Mouse (Mus musculus): ENCODE data around the gene Ano10. TPM values are rescaled to one million over a fixed set of nuclear protein-coding genes. Genes with fewer than 3 reads are reported as not detected.

Ano10 gene
- polyA plus RNA-seq, 1 experiment from 2014 or later = 32.6 TPM

GRCm38 (mm10) chr9:122204508-122204907, 89.7 kb downstream of the Ano10 start:
- no peak overlapping the region for H3K27ac ChIP-seq
- H3K9ac ChIP-seq (ENCODE audit: low read depth, low read length) = no peak overlapping the region
- H3K4me3 ChIP-seq (replicated peaks; ENCODE audit: low read depth, low read length) = no peak overlapping the region
- H3K36me3 ChIP-seq (ENCODE audit: insufficient read depth, low read length) = no peaks in the 10 kb centered on the region
- H3K4me2 ChIP-seq (ENCODE audit: low read length) = no peak overlapping the region
- no peaks in the 10 kb centered on the region for H3K9me3 ChIP-seq (replicated peaks; ENCODE audit: low read length)
- no peak for ATAC-seq (replicated peaks; ENCODE audit: low FRiP score, low read depth)
- peaks cover 4% of the 10 kb centered on the region; the same call in 1 of the 2 replicates for H3K4me1 ChIP-seq (replicated peaks; ENCODE audit: insufficient read depth, low read length)
- TF ChIP-seq CTCF (IDR thresholded peaks at IDR 0.05; ENCODE audit: low read depth) = peak; percentile 28; the same call in 1 of the 2 replicates
- WGBS = 69% methylated on average over 7 of the region's 7 CpGs
- no peaks in the 10 kb centered on the region for H3K27me3 ChIP-seq (ENCODE audit: insufficient read depth, low read length)
- peak; percentile 29 for DNase-seq (ENCODE audit: low spot score)

- H3K9ac ChIP-seq (ENCODE audit: low read depth, low read length) = no peak overlapping the region
- WGBS = 35% methylated on average over 6 of the region's 6 CpGs
- no peaks in the 10 kb centered on the region for H3K4me1 ChIP-seq (replicated peaks; ENCODE audit: insufficient read depth, low read length)
- no peaks in the 10 kb centered on the region for H3K36me3 ChIP-seq (ENCODE audit: insufficient read depth, low read length)
- ATAC-seq (replicated peaks; ENCODE audit: low FRiP score, low read depth) (no peak), DNase-seq (ENCODE audit: low spot score) (peak; percentile 52)
- no peak overlapping the region for H3K4me3 ChIP-seq (replicated peaks; ENCODE audit: low read depth, low read length)
- H3K9me3 ChIP-seq (replicated peaks; ENCODE audit: low read length) = no peaks in the 10 kb centered on the region
- H3K27me3 ChIP-seq (ENCODE audit: insufficient read depth, low read length) = no peaks in the 10 kb centered on the region
- no peak overlapping the region for H3K4me2 ChIP-seq (ENCODE audit: low read length)
- no peak overlapping the region for H3K27ac ChIP-seq
- peak; percentile 71 for TF ChIP-seq CTCF (IDR thresholded peaks at IDR 0.05; ENCODE audit: low read depth)
These were observed 95.0 kb downstream of the Ano10 start for GRCm38 (mm10) chr9:122199253-122199652.

DNA sequence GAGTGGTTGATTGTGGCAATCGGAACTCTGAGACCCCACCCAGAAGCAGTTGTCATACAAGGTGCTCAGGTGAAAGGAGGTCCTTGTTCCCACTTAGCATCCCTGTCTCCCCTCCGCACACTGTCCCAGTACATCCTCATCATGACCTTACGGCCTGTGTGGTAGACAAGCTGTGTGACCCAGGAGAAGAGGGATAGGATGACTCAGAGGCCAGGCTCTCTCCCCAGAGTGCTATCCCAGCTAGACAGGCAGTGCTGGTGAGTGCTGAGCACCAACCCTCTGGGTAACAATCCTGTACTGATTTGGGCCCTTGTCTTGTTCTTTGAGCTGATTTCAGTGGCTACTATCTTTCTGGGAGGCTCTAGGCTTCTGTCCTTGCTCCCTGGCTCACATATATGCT, 95.6 kb downstream of the Ano10 start:
- H3K27me3 ChIP-seq (ENCODE audit: insufficient read depth, low read length) = no peaks in the 10 kb centered on the region
- no peaks in the 10 kb centered on the region for H3K36me3 ChIP-seq (ENCODE audit: insufficient read depth, low read length)
- no peaks in the 10 kb centered on the region for H3K9me3 ChIP-seq (replicated peaks; ENCODE audit: low read length)
- ATAC-seq (replicated peaks; ENCODE audit: low FRiP score, low read depth) = no peak
- H3K4me2 ChIP-seq (ENCODE audit: low read length) = no peak overlapping the region
- no peak for TF ChIP-seq CTCF (IDR thresholded peaks at IDR 0.05; ENCODE audit: low read depth)
- DNase-seq (ENCODE audit: low spot score) = no peak
- WGBS = 82% methylated on average over 3 of the region's 3 CpGs
- H3K9ac ChIP-seq (ENCODE audit: low read depth, low read length) = no peak overlapping the region
- no peak overlapping the region for H3K27ac ChIP-seq
- H3K4me3 ChIP-seq (replicated peaks; ENCODE audit: low read depth, low read length) = no peak overlapping the region
- H3K4me1 ChIP-seq (replicated peaks; ENCODE audit: insufficient read depth, low read length) = no peaks in the 10 kb centered on the region

GRCm38 (mm10) chr9:122197021-122197420, 97.2 kb downstream of the Ano10 start:
- no peaks in the 10 kb centered on the region for H3K27me3 ChIP-seq (ENCODE audit: insufficient read depth, low read length)
- TF ChIP-seq CTCF (IDR thresholded peaks at IDR 0.05; ENCODE audit: low read depth) = no peak
- WGBS = 63% methylated on average over 5 of the region's 5 CpGs
- H3K4me1 ChIP-seq (replicated peaks; ENCODE audit: insufficient read depth, low read length) = no peaks in the 10 kb centered on the region
- DNase-seq (ENCODE audit: low spot score) = no peak
- no peak overlapping the region for H3K4me3 ChIP-seq (replicated peaks; ENCODE audit: low read depth, low read length)
- no peaks in the 10 kb centered on the region for H3K36me3 ChIP-seq (ENCODE audit: insufficient read depth, low read length)
- ATAC-seq (replicated peaks; ENCODE audit: low FRiP score, low read depth) = no peak
- H3K4me2 ChIP-seq (ENCODE audit: low read length) = no peak overlapping the region
- no peaks in the 10 kb centered on the region for H3K9me3 ChIP-seq (replicated peaks; ENCODE audit: low read length)
- 0 out of 2 replicates have a peak overlapping the region, but pooled peaks have one; percentile 15 for H3K27ac ChIP-seq
- H3K9ac ChIP-seq (ENCODE audit: low read depth, low read length) = no peak overlapping the region

DNA sequence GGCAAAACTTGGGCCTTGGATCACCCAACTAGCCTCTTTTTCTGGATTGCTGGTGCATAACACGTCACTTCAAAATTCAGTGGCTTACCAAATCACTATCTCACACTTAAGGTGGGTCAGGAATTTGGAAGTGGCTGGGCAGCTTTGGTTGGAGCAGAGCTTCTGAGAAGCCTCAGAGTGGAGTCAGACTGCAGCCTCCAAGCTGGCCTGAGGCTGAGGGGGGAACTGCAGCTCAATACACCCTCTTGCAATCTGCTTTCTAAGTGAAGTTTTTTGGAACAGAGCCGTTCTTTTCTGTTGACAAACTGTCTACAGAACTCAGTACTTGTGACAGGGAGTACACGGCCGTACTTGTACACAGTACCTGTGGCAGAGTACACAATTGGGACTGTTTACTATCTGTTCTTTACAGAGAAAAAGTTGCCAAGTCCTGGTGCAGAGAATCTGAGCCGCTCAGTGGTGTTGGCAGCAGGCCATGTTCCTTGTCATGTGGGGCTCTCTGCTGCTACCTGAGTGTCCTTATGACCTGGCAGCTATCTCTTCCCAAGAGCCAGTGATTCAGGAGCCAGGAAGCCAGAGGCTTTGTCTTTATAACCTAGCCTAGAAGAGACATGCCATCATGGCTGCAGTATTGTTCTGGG, 99.1 kb downstream of the Ano10 start:
- no peaks in the 10 kb centered on the region for H3K4me1 ChIP-seq (replicated peaks; ENCODE audit: insufficient read depth, low read length)
- DNase-seq (ENCODE audit: low spot score) = no peak
- TF ChIP-seq CTCF (IDR thresholded peaks at IDR 0.05; ENCODE audit: low read depth) = no peak
- H3K27ac ChIP-seq = no peak overlapping the region
- no peaks in the 10 kb centered on the region for H3K27me3 ChIP-seq (ENCODE audit: insufficient read depth, low read length)
- H3K9me3 ChIP-seq (replicated peaks; ENCODE audit: low read length) = no peaks in the 10 kb centered on the region
- no peak overlapping the region for H3K9ac ChIP-seq (ENCODE audit: low read depth, low read length)
- H3K4me2 ChIP-seq (ENCODE audit: low read length) = no peak overlapping the region
- 74% methylated on average over 5 of the region's 5 CpGs for WGBS
- H3K36me3 ChIP-seq (ENCODE audit: insufficient read depth, low read length) = no peaks in the 10 kb centered on the region
- H3K4me3 ChIP-seq (replicated peaks; ENCODE audit: low read depth, low read length) = no peak overlapping the region
- no peak for ATAC-seq (replicated peaks; ENCODE audit: low FRiP score, low read depth)

DNA sequence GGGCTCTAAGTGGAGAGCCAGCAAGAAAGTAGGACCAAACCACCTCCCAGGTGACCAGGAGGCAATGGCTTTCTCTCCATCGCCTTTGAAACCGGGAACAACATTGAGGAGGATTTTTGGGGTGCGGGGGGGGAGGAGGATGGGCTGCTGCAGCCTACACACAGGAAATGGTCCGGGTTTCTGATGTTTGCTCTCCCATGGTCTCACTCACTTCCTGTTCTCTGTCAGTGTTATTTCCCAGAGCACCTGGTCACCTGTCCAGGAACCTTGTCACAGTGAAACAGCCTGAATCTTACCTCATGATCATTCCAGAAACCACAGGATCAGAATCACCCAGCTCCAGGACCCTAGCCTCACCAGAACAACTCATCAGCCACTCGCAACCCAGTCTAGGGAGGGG, 100.4 kb downstream of the Ano10 start:
- no peak overlapping the region for H3K4me3 ChIP-seq (replicated peaks; ENCODE audit: low read depth, low read length)
- no peak overlapping the region for H3K9ac ChIP-seq (ENCODE audit: low read depth, low read length)
- no peak for TF ChIP-seq CTCF (IDR thresholded peaks at IDR 0.05; ENCODE audit: low read depth)
- no peak for DNase-seq (ENCODE audit: low spot score)
- H3K4me1 ChIP-seq (replicated peaks; ENCODE audit: insufficient read depth, low read length) = no peaks in the 10 kb centered on the region
- WGBS = 79% methylated on average over 5 of the region's 5 CpGs
- no peaks in the 10 kb centered on the region for H3K9me3 ChIP-seq (replicated peaks; ENCODE audit: low read length)
- ATAC-seq (replicated peaks; ENCODE audit: low FRiP score, low read depth) = no peak
- no peak overlapping the region for H3K27ac ChIP-seq
- no peak overlapping the region for H3K4me2 ChIP-seq (ENCODE audit: low read length)
- H3K27me3 ChIP-seq (ENCODE audit: insufficient read depth, low read length) = no peaks in the 10 kb centered on the region
- no peaks in the 10 kb centered on the region for H3K36me3 ChIP-seq (ENCODE audit: insufficient read depth, low read length)

DNA sequence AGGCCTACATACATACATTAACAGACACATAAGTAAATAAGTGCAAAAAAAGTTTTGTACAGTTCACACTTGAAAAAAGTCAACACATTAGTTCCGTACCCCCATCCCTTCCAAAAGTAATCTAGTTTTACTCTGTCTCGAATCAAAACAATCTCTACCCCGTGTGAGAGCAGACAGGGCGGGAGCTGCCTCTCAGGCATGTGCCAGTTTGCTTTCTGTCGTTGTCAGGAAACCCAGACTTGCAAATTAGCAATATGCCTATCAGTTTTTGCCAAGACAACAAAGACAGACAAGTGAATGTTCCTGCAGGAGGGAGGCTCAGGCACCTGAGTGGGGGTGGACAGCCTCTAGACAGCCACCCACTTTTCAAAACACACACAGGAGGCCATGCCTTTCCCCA, 100.9 kb downstream of the Ano10 start:
- Histone ChIP-seq H3K4me1 (replicated peaks; ENCODE audit: insufficient read depth, low read length) (no peaks in the 10 kb centered on the region), H3K9ac (ENCODE audit: low read depth, low read length) (no peak overlapping the region), H3K9me3 (replicated peaks; ENCODE audit: low read length) (no peaks in the 10 kb centered on the region), H3K4me3 (replicated peaks; ENCODE audit: low read depth, low read length) (no peak overlapping the region), H3K4me2 (ENCODE audit: low read length) (no peak overlapping the region), H3K27ac (no peak overlapping the region), H3K27me3 (ENCODE audit: insufficient read depth, low read length) (no peaks in the 10 kb centered on the region), H3K36me3 (ENCODE audit: insufficient read depth, low read length) (no peaks in the 10 kb centered on the region)
- 60% methylated on average over 5 of the region's 5 CpGs for WGBS
- no peak for DNase-seq (ENCODE audit: low spot score)
- TF ChIP-seq CTCF (IDR thresholded peaks at IDR 0.05; ENCODE audit: low read depth) = no peak
- no peak for ATAC-seq (replicated peaks; ENCODE audit: low FRiP score, low read depth)

All from kidney, postnatal 0 days (tissue).